Mouse (Mus musculus): ENCODE data around the gene Psmd11.
"Not testable (repeated sequence)": the region's sequence is repeated elsewhere in the genome, so short reads cannot be mapped to it uniquely, and the experiment has no call there.

Psmd11 gene

DNA sequence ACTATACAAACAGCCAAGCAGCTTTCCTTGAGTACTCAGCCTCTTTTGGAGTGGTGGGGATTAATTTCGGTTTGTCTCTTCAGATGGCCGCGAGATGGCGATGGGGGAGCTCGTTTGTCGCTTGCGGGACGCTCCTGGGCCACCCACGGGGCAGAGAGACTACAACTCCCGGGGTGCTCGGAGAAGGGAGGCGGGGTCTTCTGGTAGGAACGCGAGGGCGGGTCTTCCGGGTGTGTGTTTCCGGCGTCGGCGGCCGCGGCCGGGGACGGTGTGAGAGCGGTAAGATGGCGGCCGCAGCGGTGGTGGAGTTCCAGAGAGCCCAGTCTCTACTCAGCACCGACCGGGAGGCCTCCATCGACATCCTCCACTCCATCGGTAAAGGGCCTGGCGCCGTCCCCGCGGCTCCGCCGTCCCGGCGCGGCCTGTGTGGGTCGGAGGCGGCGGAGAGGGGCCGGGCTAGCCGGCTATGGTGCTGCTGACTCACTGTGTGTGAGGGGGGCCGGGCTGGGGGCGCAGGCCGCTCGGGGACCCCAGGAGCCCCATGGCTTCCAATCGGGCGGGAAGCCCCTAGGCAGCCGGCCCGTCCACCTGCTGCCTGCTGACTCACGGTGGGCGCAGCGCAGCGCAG is at the start of gene Psmd11:
Psmd11 (plus strand) TSS at position 235 of the 628 bp plus-strand sequence.
- peak; percentile 95 for DNase-seq (ENCODE audit: extremely low read depth, insufficient read length, low spot score)

DNA sequence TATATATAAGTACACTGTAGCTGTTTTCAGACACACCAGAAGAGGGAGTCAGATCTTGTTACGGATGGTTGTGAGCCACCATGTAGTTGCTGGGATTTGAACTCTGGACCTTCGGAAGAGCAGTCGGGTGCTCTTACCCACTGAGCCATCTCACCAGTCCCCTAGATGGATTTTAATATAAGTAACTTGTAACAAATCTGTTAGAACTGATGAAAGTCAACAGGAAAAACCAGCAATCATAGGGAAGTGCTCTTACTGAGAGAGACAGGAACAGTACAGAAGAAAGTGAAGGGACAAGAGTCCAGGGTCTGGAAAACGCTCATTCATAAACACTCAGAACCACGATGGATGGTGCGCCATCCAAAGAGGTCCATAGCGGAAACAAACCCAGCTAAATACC is 49.2 kb upstream of the Psmd11 start:
- DNase-seq (ENCODE audit: extremely low read depth, insufficient read length, low spot score): not testable (repeated sequence)

GRCm38 (mm10) chr11:80382626-80383018 is 45.8 kb upstream of the Psmd11 start:
- DNase-seq (ENCODE audit: extremely low read depth, insufficient read length, low spot score): no peak

- DNase-seq (ENCODE audit: extremely low read depth, insufficient read length, low spot score): peak; percentile 93
Measured at GRCm38 (mm10) chr11:80383019-80383625, 45.3 kb upstream of the Psmd11 start, which contains the start of gene Zfp207. Gene Zfp207, plus strand, starts transcription at chr11:80383279.

DNA sequence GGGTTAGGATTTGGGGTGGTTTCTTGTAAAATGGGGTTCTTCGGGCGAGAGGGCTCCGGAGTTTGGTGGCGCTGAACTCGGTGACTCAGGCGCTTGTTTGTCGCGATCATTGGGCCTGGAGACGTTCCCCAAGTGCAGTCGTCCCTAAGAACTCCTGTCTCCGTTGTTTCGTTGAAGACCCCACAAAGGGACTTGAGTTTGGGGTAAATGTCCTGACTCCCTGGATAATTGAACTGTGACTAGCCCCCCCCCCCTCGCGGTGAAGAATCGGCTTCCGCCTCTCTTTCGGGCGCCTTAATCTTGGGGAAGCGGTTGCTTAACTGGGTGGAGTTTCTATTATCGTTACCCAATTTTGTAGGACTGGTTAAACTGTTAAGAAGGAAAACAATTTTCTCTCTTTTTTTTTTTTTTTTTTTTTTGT is 44.8 kb upstream of the Psmd11 start:
- no peak for DNase-seq (ENCODE audit: extremely low read depth, insufficient read length, low spot score)

DNA sequence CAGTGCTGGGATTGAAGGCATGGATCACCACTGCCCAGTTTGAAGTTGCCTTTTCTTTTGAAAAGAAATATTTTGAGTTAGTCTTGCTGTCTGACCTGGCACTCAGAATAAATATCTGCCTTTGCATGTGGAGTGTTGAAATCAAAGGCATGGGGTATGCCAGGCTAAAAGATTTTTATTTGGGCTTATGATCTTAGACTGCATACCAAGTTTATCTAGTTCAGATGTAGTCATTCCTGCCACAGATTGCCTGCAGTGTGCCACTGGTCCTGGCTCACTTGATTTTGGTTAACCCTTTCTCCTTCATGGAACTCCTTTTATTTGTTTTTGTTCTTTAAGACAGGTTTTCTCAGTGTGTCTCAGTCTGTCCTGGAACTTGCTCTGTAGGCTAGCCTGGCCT is 44.0 kb upstream of the Psmd11 start:
- no peak for DNase-seq (ENCODE audit: extremely low read depth, insufficient read length, low spot score)

GRCm38 (mm10) chr11:80385055-80385454 is 43.4 kb upstream of the Psmd11 start:
- DNase-seq (ENCODE audit: extremely low read depth, insufficient read length, low spot score): no peak

DNA sequence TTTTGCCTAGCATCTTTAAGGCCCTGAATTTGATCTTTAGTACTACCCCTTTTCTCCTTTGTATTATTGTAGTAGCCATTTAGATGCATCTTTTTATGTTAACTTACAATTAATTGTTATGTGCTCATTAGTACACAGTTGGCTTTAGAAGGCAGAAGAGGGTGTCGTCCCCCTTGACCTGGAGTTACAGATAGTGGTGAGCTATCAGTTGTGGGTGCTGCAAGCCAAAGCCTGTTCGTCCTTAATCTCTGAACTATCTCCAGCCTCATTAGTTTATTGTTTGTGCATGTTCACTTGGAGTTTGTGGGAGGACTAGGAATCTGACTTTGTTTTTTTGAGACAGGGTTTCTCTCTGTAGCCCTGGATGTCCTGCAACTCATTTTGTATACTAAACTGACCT is 41.6 kb upstream of the Psmd11 start:
- no peak for DNase-seq (ENCODE audit: extremely low read depth, insufficient read length, low spot score)

GRCm38 (mm10) chr11:80389885-80390284 is 38.5 kb upstream of the Psmd11 start:
- no peak for DNase-seq (ENCODE audit: extremely low read depth, insufficient read length, low spot score)

GRCm38 (mm10) chr11:80391407-80392120 is 36.9 kb upstream of the Psmd11 start:
- DNase-seq (ENCODE audit: extremely low read depth, insufficient read length, low spot score): no peak

GRCm38 (mm10) chr11:80395930-80396329 is 32.5 kb upstream of the Psmd11 start:
- DNase-seq (ENCODE audit: extremely low read depth, insufficient read length, low spot score): no peak

DNA sequence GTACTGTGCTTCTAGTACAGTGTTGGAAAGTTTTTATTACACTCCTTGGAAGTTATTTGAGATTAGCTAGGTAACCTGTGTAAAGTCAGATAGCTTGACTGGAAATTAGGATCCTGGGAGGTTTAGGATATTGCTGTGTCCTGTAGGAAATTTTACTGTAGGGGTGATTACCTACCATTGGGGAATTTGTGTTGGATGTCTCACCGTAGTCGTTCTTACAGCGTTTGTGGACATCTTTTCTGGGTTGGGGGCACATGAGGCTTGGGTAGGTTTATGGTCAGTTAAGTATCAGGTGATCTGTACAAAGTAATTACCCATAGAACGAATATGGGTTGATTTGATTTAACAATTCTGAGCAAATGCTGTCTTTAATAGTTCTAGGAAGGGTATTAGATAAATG is 31.8 kb upstream of the Psmd11 start:
- no peak for DNase-seq (ENCODE audit: extremely low read depth, insufficient read length, low spot score)

- not testable (repeated sequence) for DNase-seq (ENCODE audit: extremely low read depth, insufficient read length, low spot score)
Measured at GRCm38 (mm10) chr11:80407878-80408277, 20.5 kb upstream of the Psmd11 start.

DNA sequence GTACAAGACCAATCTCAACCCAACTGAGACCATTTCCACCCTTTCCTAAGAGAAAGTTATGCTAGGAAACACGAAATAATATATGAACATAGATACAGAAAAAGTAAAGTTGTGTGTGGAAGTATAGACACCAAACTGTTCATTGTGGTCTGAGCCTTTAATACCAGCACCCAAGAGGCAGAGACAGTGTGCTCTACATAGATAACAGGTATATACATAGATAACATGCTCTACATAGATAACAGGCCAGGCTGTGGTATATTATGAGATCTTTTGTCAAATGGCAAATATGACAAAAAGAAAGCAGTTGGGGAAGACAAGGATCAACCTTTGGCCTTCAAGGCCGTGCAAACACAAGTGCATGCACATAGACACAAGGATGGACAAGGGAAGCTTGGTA is 18.0 kb upstream of the Psmd11 start:
- DNase-seq (ENCODE audit: extremely low read depth, insufficient read length, low spot score): no peak

DNA sequence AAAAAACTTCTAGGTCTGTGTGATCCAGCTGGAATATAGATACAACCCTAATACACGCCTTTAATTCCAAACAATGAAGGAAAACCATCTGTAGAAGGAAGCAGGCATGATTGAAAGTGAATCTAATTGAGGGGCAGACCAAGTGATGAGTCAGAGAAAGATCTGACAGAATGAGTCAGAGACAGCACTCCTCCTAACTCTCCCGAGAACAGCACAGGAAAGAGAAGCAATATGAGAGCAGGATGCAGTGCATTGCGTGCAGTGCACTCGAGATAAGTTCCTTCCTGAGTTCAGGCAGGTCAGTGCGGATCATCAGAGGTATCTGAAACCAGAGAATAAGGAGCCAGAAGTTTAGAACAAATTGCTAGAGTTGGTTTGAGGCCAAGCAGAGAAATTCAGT is 11.3 kb upstream of the Psmd11 start:
- DNase-seq (ENCODE audit: extremely low read depth, insufficient read length, low spot score): peak; percentile 36

GRCm38 (mm10) chr11:80419743-80420142 is 8.7 kb upstream of the Psmd11 start:
- DNase-seq (ENCODE audit: extremely low read depth, insufficient read length, low spot score): no peak

DNA sequence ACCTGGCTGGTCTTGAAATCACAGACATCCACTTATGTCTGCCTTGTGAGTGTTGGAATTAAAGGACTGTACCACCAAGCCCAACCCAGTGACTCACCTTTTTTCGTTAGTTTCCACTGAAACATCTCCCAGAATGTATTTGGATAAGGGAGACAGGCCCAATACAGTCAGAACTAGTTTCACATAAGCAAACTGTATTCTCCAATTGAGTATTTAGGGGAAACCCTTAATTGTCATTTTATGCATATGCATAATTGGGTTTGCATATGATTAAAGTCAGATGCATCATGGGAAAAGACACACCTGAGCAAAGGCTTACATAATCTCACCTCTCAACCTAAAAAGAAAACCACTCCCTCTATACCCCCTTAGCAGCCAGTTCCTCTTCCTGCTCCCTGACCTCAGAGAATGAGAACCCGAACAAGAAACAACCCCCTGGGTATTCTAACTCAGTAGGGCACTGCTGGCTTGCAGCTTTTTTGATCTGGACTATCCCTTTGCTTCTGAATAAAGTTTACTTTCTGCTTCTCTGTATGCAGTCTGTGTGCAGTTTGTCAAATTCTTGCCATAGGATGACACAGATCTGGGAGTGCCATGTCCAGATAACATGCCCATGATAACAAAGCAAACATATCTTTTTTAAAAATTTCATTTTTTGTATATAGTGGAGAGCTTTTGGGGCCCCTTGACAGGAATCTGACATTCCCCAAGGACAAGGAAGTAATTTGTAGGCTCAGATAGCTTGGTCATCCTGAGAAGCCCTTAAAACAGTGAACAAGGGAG is 8.0 kb upstream of the Psmd11 start:
- no peak for DNase-seq (ENCODE audit: extremely low read depth, insufficient read length, low spot score)

- no peak for DNase-seq (ENCODE audit: extremely low read depth, insufficient read length, low spot score)
Measured at GRCm38 (mm10) chr11:80421421-80422047, 6.9 kb upstream of the Psmd11 start.

- DNase-seq (ENCODE audit: extremely low read depth, insufficient read length, low spot score): no peak
Measured at GRCm38 (mm10) chr11:80424691-80425090, 3.7 kb upstream of the Psmd11 start.

GRCm38 (mm10) chr11:80425247-80425778 is 3.1 kb upstream of the Psmd11 start:
- DNase-seq (ENCODE audit: extremely low read depth, insufficient read length, low spot score): no peak

Measured in 3134 (cell line).